Mouse (Mus musculus) olfactory bulb, adult 2 months (tissue): ENCODE measurements around the gene Vrk3.

Source experiments
- CTCF ChIP-seq: fragments of 200-500 bp; IDR thresholded peaks from 2 replicates; pipeline ENCODE4 v1.5.1; 2012; ENCODE audit warnings: low read depth, mild to moderate bottlenecking, low read length, moderate library complexity; ENCODE audit not compliant: insufficient read depth
- POLR2A ChIP-seq: fragments of 200-500 bp; IDR thresholded peaks from 2 replicates; pipeline ENCODE4 v1.6.1; 2012; ENCODE audit warnings: mild to moderate bottlenecking, low read depth, low read length, moderate library complexity; ENCODE audit not compliant: insufficient read depth

DNA sequence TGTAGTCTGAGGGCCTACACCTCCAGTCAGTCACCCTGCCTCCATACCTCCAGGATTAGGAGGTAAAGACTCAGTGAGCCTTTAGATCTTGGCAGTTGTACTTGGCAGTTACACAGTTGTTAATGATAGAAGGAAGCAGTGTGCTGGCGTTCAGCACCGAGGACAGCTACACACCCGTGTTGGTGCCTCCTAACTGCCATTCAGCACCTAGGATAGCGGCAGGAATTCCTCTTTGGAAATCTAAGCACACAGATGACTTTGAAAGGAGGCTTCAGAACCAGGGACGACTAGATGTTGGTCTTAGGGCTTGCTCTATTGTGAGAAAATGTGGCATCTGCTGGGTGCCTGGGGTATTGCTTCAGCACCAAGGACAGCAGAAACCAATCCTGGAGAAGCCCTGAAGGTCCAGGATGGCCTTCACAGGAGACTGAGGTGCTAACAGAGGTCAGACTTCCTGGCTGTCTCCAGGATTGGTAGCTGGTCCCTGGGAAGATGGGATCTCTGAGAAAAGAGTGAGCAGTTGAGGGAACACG, 21.9 kb downstream of the Vrk3 start:
- TF ChIP-seq CTCF (no peak), POLR2A (no peak)
